Mouse (Mus musculus): ENCODE measurements at regions not wholly inside any gene's neighbourhood (a gene's known extent, or its start where the extent isn't known, plus 50 kb on each side); places are given as distances from the start of the nearest gene placed in this dataset.

- TF ChIP-seq CTCF (IDR thresholded peaks at IDR 0.05; ENCODE audit: borderline replicate concordance, control insufficient read depth, extremely low read depth, insufficient read depth, low read length, poor library complexity) (no peak), POLR2A (IDR thresholded peaks at IDR 0.05; ENCODE audit: control insufficient read depth, extremely low read depth, insufficient read depth, low read length, poor library complexity) (no peak)
Measured at GRCm38 (mm10) chr3:60184481-60184880, 102.8 kb downstream of the Sucnr1 start.

All from thymus, adult 2 months (tissue).